Mouse (Mus musculus) liver, embryonic 13.5 days (tissue): Measurements from ENCODE around the gene Nxph1. TPM values are rescaled to one million over a fixed set of nuclear protein-coding genes. Genes with fewer than 3 reads are reported as not detected.

Experiments used
- ATAC-seq: fragments of 200-750 bp; cut with Nextera tagmentation; 2 replicates; pipeline ENCODE4 v1.8.0; 2017; ENCODE audit warnings: low read depth, mild to moderate bottlenecking, moderate number of reproducible peaks, moderate library complexity
- DNase-seq: peaks from one replicate; pipeline ENCODE4 v3.0.0; 2022
- H3K27ac ChIP-seq: fragments of 300-500 bp; sonication (generic); 2 replicates; pipeline ENCODE4 v1.5.1; 2015; ENCODE audit warnings: moderate library complexity, mild to moderate bottlenecking, inconsistent platforms
- H3K27me3 ChIP-seq: fragments of 300-500 bp; sonication (generic); 2 replicates; pipeline ENCODE4 v1.6.1; 2015; ENCODE audit warnings: mild to moderate bottlenecking, inconsistent platforms
- H3K36me3 ChIP-seq: fragments of 300-500 bp; sonication (generic); 2 replicates; pipeline ENCODE4 v1.6.1; 2015; ENCODE audit warnings: mild to moderate bottlenecking, inconsistent platforms
- H3K4me1 ChIP-seq: fragments of 300-500 bp; sonication (generic); replicated peaks from 2 replicates; pipeline ENCODE4 v1.6.1; 2015; ENCODE audit warnings: inconsistent platforms
- H3K4me2 ChIP-seq: fragments of 300-500 bp; sonication (generic); 2 replicates; pipeline ENCODE4 v1.6.1; 2015; ENCODE audit warnings: inconsistent platforms, mild to moderate bottlenecking, moderate library complexity
- H3K4me3 ChIP-seq: fragments of 300-500 bp; sonication (generic); replicated peaks from 2 replicates; pipeline ENCODE4 v1.5.1; 2015; ENCODE audit warnings: mild to moderate bottlenecking, inconsistent platforms
- H3K9ac ChIP-seq: fragments of 300-500 bp; sonication (generic); 2 replicates; pipeline ENCODE4 v1.6.1; 2015; ENCODE audit warnings: mild to moderate bottlenecking, inconsistent platforms
- H3K9me3 ChIP-seq: fragments of 300-500 bp; sonication (generic); replicated peaks from 2 replicates; pipeline ENCODE4 v1.6.1; 2016; ENCODE audit warnings: inconsistent platforms
- whole genome bisulfite sequencing: fragments of 180-500 bp; shearing (Covaris S2); methylation state at CpG from one replicate; pipeline ENCODE4 v1.1.7; 2015; ENCODE audit not compliant: insufficient replicate concordance; 5-methylcytosine and 5-hydroxymethylcytosine counted together
- polyA plus RNA-seq: library from polyadenylated mRNA; unstranded; fragments of >200 nt; fragmentation: Nextera tagmentation; extraction: Ambion mirVana; gene quantifications from 2 replicates; pipeline ENCODE4 v1.2.1, GENCODE M21; 2015

The Nxph1 gene
- polyA plus RNA-seq, 1 experiment from 2014 or later = 0.08 TPM

- Histone ChIP-seq H3K4me3 (no peak overlapping the region), H3K27me3 (no peaks in the 10 kb centered on the region), H3K36me3 (no peaks in the 10 kb centered on the region), H3K9ac (no peak overlapping the region), H3K27ac (no peak overlapping the region), H3K9me3 (no peaks in the 10 kb centered on the region), H3K4me2 (no peak overlapping the region), H3K4me1 (no peaks in the 10 kb centered on the region)
- ATAC-seq = no peak
- DNase-seq = no peak
Observed at GRCm38 (mm10) chr6:9147966-9148365, 199.7 kb downstream of the Nxph1 start.

GRCm38 (mm10) chr6:9149791-9150190, 201.6 kb downstream of the Nxph1 start:
- no peaks in the 10 kb centered on the region for H3K9me3 ChIP-seq
- no peak overlapping the region for H3K4me2 ChIP-seq
- ATAC-seq (no peak), DNase-seq (no peak)
- no peak overlapping the region for H3K27ac ChIP-seq
- H3K27me3 ChIP-seq = no peaks in the 10 kb centered on the region
- H3K9ac ChIP-seq = no peak overlapping the region
- WGBS = 31% methylated on average over 1 of the region's 1 CpGs
- H3K4me1 ChIP-seq = no peaks in the 10 kb centered on the region
- H3K36me3 ChIP-seq = no peaks in the 10 kb centered on the region
- no peak overlapping the region for H3K4me3 ChIP-seq

- H3K4me3 ChIP-seq = no peak overlapping the region
- no peaks in the 10 kb centered on the region for H3K4me1 ChIP-seq
- no peak overlapping the region for H3K27ac ChIP-seq
- ATAC-seq (no peak), DNase-seq (no peak)
- no peak overlapping the region for H3K9ac ChIP-seq
- H3K9me3 ChIP-seq = no peaks in the 10 kb centered on the region
- no peaks in the 10 kb centered on the region for H3K36me3 ChIP-seq
- no peak overlapping the region for H3K4me2 ChIP-seq
- WGBS = 65% methylated on average over 2 of the region's 2 CpGs
- H3K27me3 ChIP-seq = no peaks in the 10 kb centered on the region
Observed at GRCm38 (mm10) chr6:9159191-9159590, 211.0 kb downstream of the Nxph1 start.

GRCm38 (mm10) chr6:9182477-9182876, 234.2 kb downstream of the Nxph1 start:
- H3K9ac ChIP-seq = no peak overlapping the region
- ATAC-seq (no peak), DNase-seq (no peak)
- no peaks in the 10 kb centered on the region for H3K9me3 ChIP-seq
- WGBS = 49% methylated on average over 3 of the region's 3 CpGs
- H3K27me3 ChIP-seq = no peaks in the 10 kb centered on the region
- no peaks in the 10 kb centered on the region for H3K4me1 ChIP-seq
- H3K27ac ChIP-seq = no peak overlapping the region
- no peaks in the 10 kb centered on the region for H3K36me3 ChIP-seq
- no peak overlapping the region for H3K4me2 ChIP-seq
- no peak overlapping the region for H3K4me3 ChIP-seq

GRCm38 (mm10) chr6:9210730-9211129, 262.5 kb downstream of the Nxph1 start:
- 64% methylated on average over 4 of the region's 4 CpGs for WGBS
- Histone ChIP-seq H3K4me3 (no peak overlapping the region), H3K4me1 (no peaks in the 10 kb centered on the region), H3K9ac (no peak overlapping the region), H3K9me3 (no peaks in the 10 kb centered on the region), H3K36me3 (no peaks in the 10 kb centered on the region), H3K27me3 (no peaks in the 10 kb centered on the region), H3K27ac (no peak overlapping the region), H3K4me2 (no peak overlapping the region)
- no peak for ATAC-seq
- DNase-seq = no peak

GRCm38 (mm10) chr6:9220724-9221453, 272.7 kb downstream of the Nxph1 start:
- H3K4me2 ChIP-seq = no peak overlapping the region
- ATAC-seq = no peak
- H3K4me3 ChIP-seq = no peak overlapping the region
- no peaks in the 10 kb centered on the region for H3K9me3 ChIP-seq
- no peak for DNase-seq
- H3K27me3 ChIP-seq = no peaks in the 10 kb centered on the region
- no peak overlapping the region for H3K27ac ChIP-seq
- WGBS = 50% methylated on average over 4 of the region's 4 CpGs
- no peak overlapping the region for H3K9ac ChIP-seq
- H3K36me3 ChIP-seq = no peaks in the 10 kb centered on the region
- no peaks in the 10 kb centered on the region for H3K4me1 ChIP-seq

GRCm38 (mm10) chr6:9234802-9235201, 286.6 kb downstream of the Nxph1 start:
- Histone ChIP-seq H3K36me3 (no peaks in the 10 kb centered on the region), H3K4me3 (no peak overlapping the region), H3K9ac (no peak overlapping the region), H3K9me3 (no peaks in the 10 kb centered on the region), H3K27me3 (no peaks in the 10 kb centered on the region), H3K27ac (no peak overlapping the region), H3K4me2 (no peak overlapping the region), H3K4me1 (no peaks in the 10 kb centered on the region)
- ATAC-seq (no peak), DNase-seq (no peak)

GRCm38 (mm10) chr6:9267998-9268397, 319.8 kb downstream of the Nxph1 start:
- Histone ChIP-seq H3K27ac (no peak overlapping the region), H3K9ac (no peak overlapping the region), H3K27me3 (no peaks in the 10 kb centered on the region), H3K4me2 (no peak overlapping the region), H3K36me3 (no peaks in the 10 kb centered on the region), H3K4me1 (no peaks in the 10 kb centered on the region), H3K4me3 (no peak overlapping the region), H3K9me3 (no peaks in the 10 kb centered on the region)
- ATAC-seq (no peak), DNase-seq (no peak)
- 49% methylated on average over 1 of the region's 1 CpGs for WGBS

Other genes starting within 250 kb of the Nxph1 start
- gene Ica1, start 169.9 kb upstream of the Nxph1 start, polyA plus RNA-seq = 5.9 and 6.8 TPM in 2 replicates